Mouse (Mus musculus): ENCODE measurements around the gene Hsf5.

Gene Hsf5

GRCm38 (mm10) chr11:87616790-87617474, at the start of gene Hsf5:
Gene Hsf5, plus strand, starts transcription at chr11:87617164.
- in situ Hi-C loops (cut with MboI), result no loop called here

GRCm38 (mm10) chr11:87568255-87568953, 48.6 kb upstream of the Hsf5 start, which contains the start of gene Sept4:
Gene Sept4, plus strand, starts transcription at chr11:87568903.
- in situ Hi-C loops (cut with MboI), result no loop called here

DNA sequence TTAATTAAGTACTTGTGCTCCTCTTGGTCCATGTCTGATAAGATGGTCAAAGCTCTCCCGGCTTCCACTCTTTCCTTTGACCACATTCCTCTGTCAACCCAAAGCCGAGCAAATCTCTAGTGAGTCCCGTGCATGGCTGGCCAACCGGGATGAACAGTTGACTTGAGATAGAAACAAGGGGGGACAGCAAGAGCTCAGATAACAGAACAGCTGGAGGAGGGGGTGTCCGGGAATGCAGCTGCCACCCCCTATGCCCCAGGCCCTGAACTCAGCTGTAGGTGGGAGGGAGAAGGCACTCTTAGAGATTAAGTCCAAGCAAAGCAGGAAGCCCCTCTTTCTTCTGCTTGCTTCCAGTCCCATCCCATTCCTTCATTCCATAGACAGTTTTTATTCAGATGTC, 46.2 kb upstream of the Hsf5 start:
- in situ Hi-C loops (cut with MboI), result no loop called here

GRCm38 (mm10) chr11:87571361-87571950, 45.5 kb upstream of the Hsf5 start:
- in situ Hi-C loops (cut with MboI), result no loop called here

GRCm38 (mm10) chr11:87573751-87574150, 43.2 kb upstream of the Hsf5 start:
- in situ Hi-C loops (cut with MboI), result no loop called here

- in situ Hi-C loops (cut with MboI), result no loop called here
These were observed 42.3 kb upstream of the Hsf5 start for GRCm38 (mm10) chr11:87574520-87575180.

GRCm38 (mm10) chr11:87577601-87578248, 39.2 kb upstream of the Hsf5 start:
- in situ Hi-C loops (cut with MboI), result no loop called here

DNA sequence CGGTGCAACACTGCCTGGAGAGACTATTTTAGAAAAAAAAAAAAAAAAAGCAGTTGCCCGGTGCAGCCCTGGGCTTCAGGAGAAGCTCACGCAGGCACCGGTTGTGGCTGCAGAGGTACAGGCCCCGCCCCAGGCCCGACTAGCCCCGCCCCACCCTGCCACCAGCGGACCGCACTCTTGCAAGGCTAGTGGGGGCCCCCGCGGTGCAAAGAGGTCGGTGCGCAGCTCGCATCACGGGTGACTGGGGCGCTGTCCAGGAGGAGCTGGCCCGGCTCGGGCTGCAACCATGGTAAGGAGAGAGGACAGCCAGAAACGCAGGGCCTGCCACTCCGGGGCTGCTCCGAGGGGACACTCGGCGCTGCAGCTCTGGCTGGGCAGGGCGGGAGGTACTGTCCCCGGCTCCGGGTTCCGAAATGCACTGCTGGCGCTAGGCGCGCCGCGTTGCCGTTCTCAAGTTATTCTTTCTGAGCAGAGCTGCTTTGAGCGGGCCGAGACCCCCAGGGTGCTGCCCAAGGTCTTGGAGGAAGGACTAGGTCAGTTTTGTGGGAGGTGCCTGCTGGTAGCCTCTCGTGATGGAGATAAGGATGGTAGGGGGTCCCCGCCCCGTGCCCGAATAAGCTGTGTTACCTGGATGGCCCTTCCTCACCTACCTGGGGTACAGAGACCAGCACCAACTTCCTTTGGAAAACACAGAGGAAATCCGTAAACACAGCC, 38.6 kb upstream of the Hsf5 start:
- in situ Hi-C loops (cut with MboI), result no loop called here

GRCm38 (mm10) chr11:87578963-87579601, 37.9 kb upstream of the Hsf5 start:
- in situ Hi-C loops (cut with MboI), result no loop called here

DNA sequence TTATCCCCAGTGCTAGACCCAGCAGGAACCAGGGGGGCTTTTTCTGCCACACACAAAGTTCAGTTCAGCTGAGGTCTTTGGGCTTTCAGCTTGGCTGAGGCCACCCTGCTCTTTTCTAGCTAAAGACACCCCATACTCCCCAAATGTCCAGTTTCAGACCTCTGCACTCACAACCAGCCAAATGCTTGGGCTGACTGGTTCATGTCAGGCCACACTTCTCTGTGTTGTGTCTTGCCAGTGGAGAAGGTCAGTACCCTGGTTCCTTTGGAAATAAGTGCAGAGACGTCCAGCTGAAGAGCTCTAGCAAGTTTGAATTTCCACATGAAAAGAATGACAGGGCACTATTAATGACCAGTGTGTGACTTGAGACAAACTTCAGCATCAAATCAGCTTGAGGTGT, 37.3 kb upstream of the Hsf5 start:
- in situ Hi-C loops (cut with MboI), result no loop called here

DNA sequence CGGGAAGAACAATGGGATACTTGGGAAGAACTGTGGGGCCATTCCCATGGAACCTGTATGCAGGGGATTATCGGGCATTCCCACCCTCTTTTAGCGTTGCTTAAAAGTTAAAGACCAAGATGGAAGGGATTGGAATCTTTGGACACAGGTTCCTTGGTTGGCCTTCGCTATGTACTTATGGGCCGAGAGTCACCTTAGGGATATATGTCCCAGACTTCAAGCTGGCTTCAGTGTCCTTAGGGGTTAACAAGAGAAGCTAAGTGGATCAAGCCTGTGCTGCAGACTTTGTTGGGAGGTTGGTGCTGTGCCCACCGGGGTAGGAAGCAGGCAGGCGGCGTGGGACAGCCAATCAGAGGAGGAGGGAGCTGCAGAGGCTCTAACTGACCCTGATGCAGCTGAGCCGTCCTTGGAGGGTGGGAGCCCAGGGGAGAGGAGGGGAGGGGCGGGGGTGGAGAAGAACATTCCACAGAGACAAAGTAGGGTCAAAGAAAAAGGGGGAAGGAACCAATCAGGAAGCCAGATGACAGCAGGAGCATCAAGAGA, 36.4 kb upstream of the Hsf5 start:
- in situ Hi-C loops (cut with MboI), result no loop called here

- in situ Hi-C loops (cut with MboI), result no loop called here
These were observed 35.7 kb upstream of the Hsf5 start for GRCm38 (mm10) chr11:87581161-87581865.

GRCm38 (mm10) chr11:87581933-87582710, 34.8 kb upstream of the Hsf5 start:
- in situ Hi-C loops (cut with MboI), result no loop called here

- in situ Hi-C loops (cut with MboI), result no loop called here
These were observed 33.5 kb upstream of the Hsf5 start for GRCm38 (mm10) chr11:87583291-87584034.

- in situ Hi-C loops (cut with MboI), result no loop called here
These were observed 32.1 kb upstream of the Hsf5 start for GRCm38 (mm10) chr11:87584711-87585505.

DNA sequence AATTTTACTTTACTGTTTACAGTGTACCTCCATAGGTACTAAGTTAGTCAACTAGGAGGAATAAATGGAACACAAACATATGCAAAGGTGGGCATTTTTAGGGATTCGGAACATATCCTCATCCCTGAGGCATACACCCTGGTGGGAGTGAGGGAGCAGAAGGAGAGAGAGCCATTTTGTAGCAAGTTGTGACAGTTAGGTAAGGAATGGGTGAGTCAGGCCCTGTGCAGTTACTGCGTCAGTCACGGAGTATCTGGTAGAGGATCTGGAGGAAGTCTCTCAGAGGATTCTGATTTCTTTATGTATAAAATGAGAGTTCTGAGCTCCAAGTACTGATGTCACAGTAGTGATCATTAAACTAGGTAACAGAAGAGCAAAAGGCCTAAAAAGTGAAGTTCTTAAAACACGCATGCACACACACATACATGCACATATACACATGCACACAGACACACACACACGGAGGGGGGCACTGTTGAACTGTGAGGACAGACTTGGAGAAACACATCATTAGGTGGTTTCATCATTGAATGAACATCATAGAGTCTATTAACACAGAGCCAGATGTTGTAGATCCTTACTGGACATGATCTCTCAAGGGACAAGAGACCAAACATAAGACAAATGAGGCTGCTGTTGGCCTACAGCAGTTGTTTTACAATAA, 29.6 kb upstream of the Hsf5 start:
- in situ Hi-C loops (cut with MboI), result no loop called here

DNA sequence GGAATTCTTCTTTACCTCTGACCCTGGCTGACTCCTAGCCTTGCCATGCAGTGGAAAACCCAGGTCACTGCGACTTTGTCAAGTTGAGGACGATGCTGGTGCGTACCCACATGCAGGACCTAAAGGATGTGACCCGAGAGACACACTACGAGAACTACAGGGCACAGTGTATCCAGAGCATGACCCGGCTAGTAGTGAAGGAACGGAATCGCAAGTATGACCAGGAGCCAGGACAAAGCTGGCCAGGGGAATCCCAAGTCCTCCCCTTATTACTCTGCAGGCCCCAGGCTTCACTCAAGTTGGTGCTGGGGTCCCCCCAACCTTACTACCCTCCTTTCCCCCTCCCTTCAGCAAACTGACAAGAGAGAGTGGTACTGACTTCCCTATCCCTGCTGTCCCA, 27.4 kb upstream of the Hsf5 start:
- in situ Hi-C loops (cut with MboI), result no loop called here

Data from mature B cell (primary cell).